Mouse (Mus musculus): ENCODE data around the gene Mdga2.

DNA sequence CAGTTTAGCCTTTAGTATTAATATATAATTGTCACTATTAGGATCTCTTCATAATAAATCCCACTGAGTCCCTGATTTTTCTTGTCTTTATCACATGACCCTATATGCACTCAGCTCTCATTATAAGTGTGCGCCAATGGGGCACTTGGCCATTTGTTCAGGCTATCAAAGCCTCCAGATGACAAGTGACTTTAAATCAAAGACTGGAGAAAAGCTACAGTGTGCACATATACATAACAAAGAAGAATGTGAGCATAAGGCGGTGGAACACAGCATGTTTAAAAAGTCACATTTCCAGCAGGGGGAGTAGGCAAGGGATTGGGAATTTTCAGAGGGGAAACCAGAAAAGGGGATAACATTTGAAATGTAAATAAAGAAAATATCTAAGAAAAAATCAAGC, 497.9 kb downstream of the Mdga2 start:
- TF ChIP-seq CTCF (IDR thresholded peaks at IDR 0.05; ENCODE audit: control insufficient read depth, insufficient read depth, low read length) (no peak), POLR2A (IDR thresholded peaks at IDR 0.05; ENCODE audit: borderline replicate concordance, control insufficient read depth, low read depth, low read length) (no peak)

All from bone marrow, adult 2 months (tissue).